Mouse (Mus musculus): ENCODE data around the gene Gfra4.

DNA sequence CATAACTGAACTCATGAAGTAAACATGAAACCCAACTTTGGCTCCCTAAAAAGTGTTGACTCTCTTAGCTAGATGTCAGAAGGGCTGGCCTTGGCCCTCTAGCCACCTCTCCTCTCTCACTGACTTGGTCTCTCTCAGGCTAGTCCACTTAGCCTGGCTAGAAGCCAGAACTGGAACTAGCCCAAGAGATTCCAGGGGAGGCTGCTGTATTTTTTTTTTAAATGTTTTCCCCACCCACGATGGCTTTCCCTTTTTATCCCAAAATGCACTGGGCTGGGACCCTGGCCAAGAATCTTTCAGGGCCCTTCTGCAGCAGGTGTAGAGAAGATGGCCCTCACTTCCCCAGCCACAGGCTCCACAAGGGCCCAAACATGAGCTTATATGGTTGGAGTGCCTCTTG, 16.5 kb upstream of the Gfra4 start:
- TF ChIP-seq CTCF (IDR thresholded peaks at IDR 0.05; ENCODE audit: low read depth, low read length): no peak
- TF ChIP-seq POLR2A (IDR thresholded peaks at IDR 0.05; ENCODE audit: extremely low read depth, insufficient read depth, low read length): no peak
